ENCODE assay signal across 15 mouse cellular contexts in genomic region chr3:131182158-131182557, GRCm38 (mm10).
DNase-seq lines count a peak whose midpoint lies in the region; ATAC-seq and TF ChIP-seq lines count a peak whose summit lies in the region.
"Had no signal": no experiment of that assay in that cellular context is flagged by ENCODE, and none has a peak within 500 bp of the region (broad histone marks: within the 10 kb centered on the region; RNA-seq: fewer than 3 reads in every experiment).

No protein-coding gene starts in this region.

- no peak overlapping the region for H3K27ac ChIP-seq in kidney, embryonic 15.5 days
- H3K27ac ChIP-seq in forebrain, embryonic 14.5 days (ENCODE audit: low read depth, low read length): no peak overlapping the region
- H3K27ac ChIP-seq in midbrain, embryonic 16.5 days (ENCODE audit: low read length): no peak overlapping the region
- H3K27ac ChIP-seq: heart, embryonic 13.5 days had no signal

- TF ChIP-seq POLR2A in brain, embryonic 14.5 days (IDR thresholded peaks at IDR 0.05; ENCODE audit: borderline replicate concordance, extremely low read depth, insufficient read depth, insufficient read length, poor library complexity, severe bottlenecking): no peak

- H3K9ac ChIP-seq in kidney, embryonic 15.5 days: no peak overlapping the region
- H3K9ac ChIP-seq in forebrain, embryonic 14.5 days (ENCODE audit: low read length): no peak overlapping the region
- no peak overlapping the region for H3K9ac ChIP-seq in midbrain, embryonic 16.5 days (ENCODE audit: low read depth, low read length)
- H3K9ac ChIP-seq: heart, embryonic 13.5 days had no signal

- 0 out of 2 replicates have a peak, but pooled peaks cover 9% of the 10 kb centered on the region for H3K4me1 ChIP-seq in kidney, embryonic 15.5 days
- H3K4me1 ChIP-seq in forebrain, embryonic 14.5 days (ENCODE audit: control insufficient read depth, insufficient read depth, low read length): peaks cover 7% of the 10 kb centered on the region
- H3K4me1 ChIP-seq in midbrain, embryonic 16.5 days (ENCODE audit: control insufficient read depth, insufficient read depth, low read length): peaks cover 17% of the 10 kb centered on the region

- ATAC-seq in kidney, embryonic 15.5 days (replicated peaks; ENCODE audit: low FRiP score): peak; percentile 69; the same call in 1 of the 2 replicates
- ATAC-seq in forebrain, embryonic 14.5 days: peak; percentile 61
- 0 out of 2 replicates have a peak, but pooled peaks have one; percentile 11 for ATAC-seq in midbrain, embryonic 16.5 days
- ATAC-seq in erythroid progenitor cell, adult 5-6 weeks (replicated peaks; ENCODE audit: low FRiP score, poor library complexity, severe bottlenecking): no peak
- ATAC-seq: intestine, embryonic 16.5 days had no signal

- WGBS in kidney, embryonic 15.5 days: 32% methylated on average over 6 of the region's 6 CpGs
- WGBS in forebrain, embryonic 14.5 days: 18% methylated on average over 6 of the region's 6 CpGs
- WGBS in midbrain, embryonic 16.5 days: 41% methylated on average over 6 of the region's 6 CpGs

- TF ChIP-seq CTCF in brain, embryonic 14.5 days (IDR thresholded peaks at IDR 0.05; ENCODE audit: borderline replicate concordance, extremely low read depth, insufficient read depth, insufficient read length): no peak

- no peak overlapping the region for H3K4me2 ChIP-seq in kidney, embryonic 15.5 days
- no peak overlapping the region for H3K4me2 ChIP-seq in forebrain, embryonic 14.5 days (ENCODE audit: low read length)
- no peak overlapping the region for H3K4me2 ChIP-seq in midbrain, embryonic 16.5 days (ENCODE audit: low read length)
- H3K4me2 ChIP-seq: heart, embryonic 13.5 days had no signal

- H3K4me3 ChIP-seq in kidney, embryonic 15.5 days (replicated peaks): no peak overlapping the region
- H3K4me3 ChIP-seq in forebrain, embryonic 14.5 days (ENCODE audit: low read depth, low read length): no peak overlapping the region
- H3K4me3 ChIP-seq in midbrain, embryonic 16.5 days (ENCODE audit: low read depth, low read length): no peak overlapping the region
- H3K4me3 ChIP-seq: heart, embryonic 13.5 days had no signal

- no peak for DNase-seq in kidney, postnatal 25 days
- peak; percentile 85 for DNase-seq in brain, embryonic 14.5 days (ENCODE audit: low read depth)
- peak; percentile 63 for DNase-seq in forebrain, embryonic 14.5 days (ENCODE audit: low spot score)
- no peak for DNase-seq in spleen, adult 18-20 months
- DNase-seq: cerebellum, adult 9-11 months; gastrocnemius, postnatal 36 days; heart, postnatal 36 days; kidney, postnatal 10 days; lung, postnatal 10 days; thymus, adult 18-20 months had no signal

- H3K36me3 ChIP-seq in kidney, embryonic 15.5 days: no peaks in the 10 kb centered on the region
- H3K36me3 ChIP-seq in forebrain, embryonic 14.5 days (ENCODE audit: control insufficient read depth, insufficient read depth, low read length): no peaks in the 10 kb centered on the region
- no peaks in the 10 kb centered on the region for H3K36me3 ChIP-seq in midbrain, embryonic 16.5 days (ENCODE audit: control insufficient read depth, insufficient read depth, low read length)
- H3K36me3 ChIP-seq: heart, embryonic 13.5 days had no signal

- H3K27me3 ChIP-seq in kidney, embryonic 15.5 days: no peaks in the 10 kb centered on the region
- no peaks in the 10 kb centered on the region for H3K27me3 ChIP-seq in forebrain, embryonic 14.5 days (replicated peaks; ENCODE audit: control insufficient read depth, insufficient read depth, low read length)
- no peaks in the 10 kb centered on the region for H3K27me3 ChIP-seq in midbrain, embryonic 16.5 days (ENCODE audit: control insufficient read depth, insufficient read depth, low read depth, low read length)
- H3K27me3 ChIP-seq: heart, embryonic 13.5 days had no signal

- no peaks in the 10 kb centered on the region for H3K9me3 ChIP-seq in kidney, embryonic 15.5 days (replicated peaks)
- H3K9me3 ChIP-seq in forebrain, embryonic 14.5 days (replicated peaks; ENCODE audit: control insufficient read depth, low read length): no peaks in the 10 kb centered on the region
- no peaks in the 10 kb centered on the region for H3K9me3 ChIP-seq in midbrain, embryonic 16.5 days (replicated peaks; ENCODE audit: control insufficient read depth, low read length, poor library complexity, severe bottlenecking)
- H3K9me3 ChIP-seq: heart, embryonic 13.5 days had no signal

Comparison
In these comparisons a context has a peak if more than half of its experiments do, and no peak if none do; other contexts are left out.
1. DNase-seq: peak in brain, embryonic 14.5 days (single experiment) and forebrain, embryonic 14.5 days (single experiment); none in kidney, postnatal 25 days (0 of 2) and spleen, adult 18-20 months (0 of 2).